Mouse (Mus musculus) liver, embryonic 13.5 days (tissue): ENCODE measurements around the gene Ccdc34. TPM values are rescaled to one million over a fixed set of nuclear protein-coding genes. Genes with fewer than 3 reads are reported as not detected.

Experiments
- ATAC-seq: fragments of 200-750 bp; cut with Nextera tagmentation; 2 replicates; pipeline ENCODE4 v1.8.0; 2017; ENCODE audit warnings: low read depth, mild to moderate bottlenecking, moderate number of reproducible peaks, moderate library complexity
- DNase-seq: peaks from one replicate; pipeline ENCODE4 v3.0.0; 2022
- H3K27ac ChIP-seq: fragments of 300-500 bp; sonication (generic); 2 replicates; pipeline ENCODE4 v1.5.1; 2015; ENCODE audit warnings: moderate library complexity, mild to moderate bottlenecking, inconsistent platforms
- H3K27me3 ChIP-seq: fragments of 300-500 bp; sonication (generic); 2 replicates; pipeline ENCODE4 v1.6.1; 2015; ENCODE audit warnings: mild to moderate bottlenecking, inconsistent platforms
- H3K36me3 ChIP-seq: fragments of 300-500 bp; sonication (generic); 2 replicates; pipeline ENCODE4 v1.6.1; 2015; ENCODE audit warnings: mild to moderate bottlenecking, inconsistent platforms
- H3K4me1 ChIP-seq: fragments of 300-500 bp; sonication (generic); replicated peaks from 2 replicates; pipeline ENCODE4 v1.6.1; 2015; ENCODE audit warnings: inconsistent platforms
- H3K4me2 ChIP-seq: fragments of 300-500 bp; sonication (generic); 2 replicates; pipeline ENCODE4 v1.6.1; 2015; ENCODE audit warnings: inconsistent platforms, mild to moderate bottlenecking, moderate library complexity
- H3K4me3 ChIP-seq: fragments of 300-500 bp; sonication (generic); replicated peaks from 2 replicates; pipeline ENCODE4 v1.5.1; 2015; ENCODE audit warnings: mild to moderate bottlenecking, inconsistent platforms
- H3K9ac ChIP-seq: fragments of 300-500 bp; sonication (generic); 2 replicates; pipeline ENCODE4 v1.6.1; 2015; ENCODE audit warnings: mild to moderate bottlenecking, inconsistent platforms
- H3K9me3 ChIP-seq: fragments of 300-500 bp; sonication (generic); replicated peaks from 2 replicates; pipeline ENCODE4 v1.6.1; 2016; ENCODE audit warnings: inconsistent platforms
- WGBS: fragments of 180-500 bp; shearing (Covaris S2); methylation state at CpG from one replicate; pipeline ENCODE4 v1.1.7; 2015; ENCODE audit not compliant: insufficient replicate concordance; 5-methylcytosine and 5-hydroxymethylcytosine counted together
- polyA plus RNA-seq: library from polyadenylated mRNA; unstranded; fragments of >200 nt; fragmentation: Nextera tagmentation; extraction: Ambion mirVana; gene quantifications from 2 replicates; pipeline ENCODE4 v1.2.1, GENCODE M21; 2015

Ccdc34 gene
- polyA plus RNA-seq, 1 experiment from 2014 or later = 26.2 TPM

- H3K36me3 ChIP-seq = no peaks in the 10 kb centered on the region
- ATAC-seq (peak; percentile 75), DNase-seq (no peak)
- H3K27me3 ChIP-seq = no peaks in the 10 kb centered on the region
- peak overlapping the region; percentile 54; the same call in 1 of the 2 replicates for H3K27ac ChIP-seq
- no peak overlapping the region for H3K4me2 ChIP-seq
- no peak overlapping the region for H3K4me3 ChIP-seq
- H3K9ac ChIP-seq = no peak overlapping the region
- peaks cover 48% of the 10 kb centered on the region for H3K4me1 ChIP-seq
- WGBS = 63% methylated on average over 1 of the region's 1 CpGs
- no peaks in the 10 kb centered on the region for H3K9me3 ChIP-seq
Measured at GRCm38 (mm10) chr2:109984930-109985329, 32.7 kb upstream of the Ccdc34 start.

GRCm38 (mm10) chr2:109985560-109985959 is 32.1 kb upstream of the Ccdc34 start:
- Histone ChIP-seq H3K27me3 (no peaks in the 10 kb centered on the region), H3K36me3 (no peaks in the 10 kb centered on the region), H3K4me1 (peaks cover 48% of the 10 kb centered on the region), H3K4me3 (no peak overlapping the region), H3K9me3 (no peaks in the 10 kb centered on the region), H3K4me2 (no peak overlapping the region), H3K27ac (peak overlapping the region; percentile 35; the same call in 1 of the 2 replicates), H3K9ac (no peak overlapping the region)
- ATAC-seq (no peak), DNase-seq (no peak)
- 67% methylated on average over 9 of the region's 9 CpGs for WGBS

GRCm38 (mm10) chr2:109986036-109986785 is 31.4 kb upstream of the Ccdc34 start:
- no peak for DNase-seq

GRCm38 (mm10) chr2:109987946-109988345 is 29.7 kb upstream of the Ccdc34 start:
- 83% methylated on average over 5 of the region's 5 CpGs for WGBS
- Histone ChIP-seq H3K4me2 (no peak overlapping the region), H3K36me3 (no peaks in the 10 kb centered on the region), H3K9me3 (no peaks in the 10 kb centered on the region), H3K4me3 (no peak overlapping the region), H3K27me3 (0 out of 2 replicates have a peak, but pooled peaks cover 2% of the 10 kb centered on the region), H3K9ac (no peak overlapping the region), H3K4me1 (peaks cover 54% of the 10 kb centered on the region), H3K27ac (no peak overlapping the region)
- no peak for DNase-seq
- ATAC-seq = no peak

More at GRCm38 (mm10) chr2:109986036-109986785, 31.4 kb upstream of the Ccdc34 start:
- H3K4me3 ChIP-seq = no peak overlapping the region
- no peak overlapping the region for H3K9ac ChIP-seq
- ATAC-seq = no peak
- WGBS = 77% methylated on average over 11 of the region's 11 CpGs
- no peak overlapping the region for H3K4me2 ChIP-seq
- H3K4me1 ChIP-seq = peaks cover 50% of the 10 kb centered on the region
- no peaks in the 10 kb centered on the region for H3K36me3 ChIP-seq
- H3K27me3 ChIP-seq = 0 out of 2 replicates have a peak, but pooled peaks cover 1% of the 10 kb centered on the region
- no peaks in the 10 kb centered on the region for H3K9me3 ChIP-seq
- H3K27ac ChIP-seq = no peak overlapping the region

- Histone ChIP-seq H3K27me3 (0 out of 2 replicates have a peak, but pooled peaks cover 2% of the 10 kb centered on the region), H3K27ac (no peak overlapping the region), H3K4me1 (peaks cover 64% of the 10 kb centered on the region), H3K36me3 (no peaks in the 10 kb centered on the region), H3K9ac (no peak overlapping the region), H3K9me3 (no peaks in the 10 kb centered on the region), H3K4me2 (no peak overlapping the region), H3K4me3 (no peak overlapping the region)
- 46% methylated on average over 3 of the region's 3 CpGs for WGBS
- ATAC-seq (no peak), DNase-seq (no peak)
Measured at GRCm38 (mm10) chr2:109989196-109989595, 28.4 kb upstream of the Ccdc34 start.

GRCm38 (mm10) chr2:109989679-109990473 is 27.7 kb upstream of the Ccdc34 start:
- 68% methylated on average over 8 of the region's 8 CpGs for WGBS
- Histone ChIP-seq H3K9ac (no peak overlapping the region), H3K27ac (no peak overlapping the region)

GRCm38 (mm10) chr2:109991754-109992153 is 25.9 kb upstream of the Ccdc34 start:
- no peaks in the 10 kb centered on the region for H3K9me3 ChIP-seq
- DNase-seq (no peak), ATAC-seq (no peak)
- H3K4me3 ChIP-seq = no peak overlapping the region
- H3K27ac ChIP-seq = no peak overlapping the region
- no peak overlapping the region for H3K9ac ChIP-seq
- H3K4me1 ChIP-seq = peaks cover 64% of the 10 kb centered on the region
- WGBS = 82% methylated on average over 1 of the region's 1 CpGs
- H3K36me3 ChIP-seq = no peaks in the 10 kb centered on the region
- 0 out of 2 replicates have a peak, but pooled peaks cover 2% of the 10 kb centered on the region for H3K27me3 ChIP-seq
- H3K4me2 ChIP-seq = no peak overlapping the region

More at GRCm38 (mm10) chr2:109989679-109990473, 27.7 kb upstream of the Ccdc34 start:
- H3K4me1 ChIP-seq = peaks cover 63% of the 10 kb centered on the region
- no peak for DNase-seq
- H3K4me2 ChIP-seq = no peak overlapping the region
- no peak for ATAC-seq
- H3K4me3 ChIP-seq = no peak overlapping the region
- H3K36me3 ChIP-seq = no peaks in the 10 kb centered on the region
- 0 out of 2 replicates have a peak, but pooled peaks cover 2% of the 10 kb centered on the region for H3K27me3 ChIP-seq
- H3K9me3 ChIP-seq = no peaks in the 10 kb centered on the region

GRCm38 (mm10) chr2:109992448-109993073 is 25.1 kb upstream of the Ccdc34 start:
- H3K9ac ChIP-seq = no peak overlapping the region
- no peak overlapping the region for H3K4me2 ChIP-seq
- no peak overlapping the region for H3K27ac ChIP-seq
- H3K4me3 ChIP-seq = no peak overlapping the region
- WGBS = 39% methylated on average over 11 of the region's 11 CpGs
- DNase-seq (no peak), ATAC-seq (no peak)
- no peaks in the 10 kb centered on the region for H3K9me3 ChIP-seq
- 0 out of 2 replicates have a peak, but pooled peaks cover 2% of the 10 kb centered on the region for H3K27me3 ChIP-seq
- no peaks in the 10 kb centered on the region for H3K36me3 ChIP-seq
- H3K4me1 ChIP-seq = peaks cover 60% of the 10 kb centered on the region

GRCm38 (mm10) chr2:109993404-109993803 is 24.2 kb upstream of the Ccdc34 start:
- DNase-seq = peak; percentile 20
- no peak overlapping the region for H3K27ac ChIP-seq
- H3K36me3 ChIP-seq = no peaks in the 10 kb centered on the region
- peaks cover 56% of the 10 kb centered on the region for H3K4me1 ChIP-seq
- no peak overlapping the region for H3K4me3 ChIP-seq
- 0 out of 2 replicates have a peak, but pooled peaks cover 2% of the 10 kb centered on the region for H3K27me3 ChIP-seq
- no peaks in the 10 kb centered on the region for H3K9me3 ChIP-seq
- H3K9ac ChIP-seq = no peak overlapping the region
- H3K4me2 ChIP-seq = 0 out of 2 replicates have a peak overlapping the region, but pooled peaks have one; percentile 21
- ATAC-seq = peak; percentile 83

GRCm38 (mm10) chr2:109995061-109995460 is 22.6 kb upstream of the Ccdc34 start:
- Histone ChIP-seq H3K4me2 (peak overlapping the region; percentile 8; the same call in 1 of the 2 replicates), H3K27me3 (0 out of 2 replicates have a peak, but pooled peaks cover 2% of the 10 kb centered on the region), H3K27ac (peak overlapping the region; percentile 59), H3K9ac (peak overlapping the region; percentile 29; the same call in 1 of the 2 replicates), H3K36me3 (no peaks in the 10 kb centered on the region), H3K4me3 (no peak overlapping the region), H3K4me1 (peaks cover 45% of the 10 kb centered on the region), H3K9me3 (no peaks in the 10 kb centered on the region)
- 12% methylated on average over 2 of the region's 2 CpGs for WGBS
- ATAC-seq (peak; percentile 76), DNase-seq (no peak)

- Histone ChIP-seq H3K4me3 (no peak overlapping the region), H3K4me2 (no peak overlapping the region), H3K9ac (no peak overlapping the region), H3K4me1 (peaks cover 40% of the 10 kb centered on the region), H3K36me3 (peaks cover 2% of the 10 kb centered on the region; the same call in 1 of the 2 replicates), H3K9me3 (no peaks in the 10 kb centered on the region), H3K27me3 (no peaks in the 10 kb centered on the region), H3K27ac (no peak overlapping the region)
- no peak for ATAC-seq
- WGBS = 77% methylated on average over 12 of the region's 12 CpGs
- DNase-seq = no peak
Measured at GRCm38 (mm10) chr2:109996411-109996810, 21.2 kb upstream of the Ccdc34 start.
